Mouse (Mus musculus): Measurements from ENCODE around the gene Scaper. TPM values are rescaled to one million over a fixed set of nuclear protein-coding genes. Genes with fewer than 3 reads are reported as not detected.

Gene Scaper
- polyA plus RNA-seq, 1 experiment from 2014 or later, result 20.5 TPM

DNA sequence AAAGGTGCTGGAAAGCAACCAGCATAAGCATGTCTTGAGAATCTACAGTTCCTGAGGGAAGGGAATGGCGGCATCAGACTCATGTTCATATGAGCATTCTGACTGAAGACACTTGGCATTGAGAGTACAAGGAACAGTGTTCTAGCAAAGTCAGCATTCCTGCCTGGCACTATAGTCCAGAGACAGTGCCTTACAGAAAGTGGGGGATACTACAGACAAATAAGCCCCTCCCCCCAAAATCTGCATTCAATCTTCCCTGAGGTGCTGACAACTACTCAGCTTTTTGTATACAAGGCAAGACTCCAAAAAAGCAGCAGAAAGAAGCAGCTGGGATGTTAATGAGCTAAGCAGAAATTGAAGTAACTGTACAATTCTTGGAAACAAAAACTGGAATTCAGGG is 59.9 kb downstream of the Scaper start:
- H3K9ac ChIP-seq (replicated peaks), result no peak overlapping the region
- no peaks in the 10 kb centered on the region for H3K9me3 ChIP-seq
- H3K4me2 ChIP-seq (replicated peaks), result no peak overlapping the region
- no peaks in the 10 kb centered on the region for H3K36me3 ChIP-seq
- no peaks in the 10 kb centered on the region for H3K4me1 ChIP-seq
- no peak overlapping the region for H3K27ac ChIP-seq (replicated peaks)
- ATAC-seq (ENCODE audit: low FRiP score, low read depth), result no peak
- 92% methylated on average over 1 of the region's 1 CpGs for WGBS
- no peaks in the 10 kb centered on the region for H3K27me3 ChIP-seq
- no peak overlapping the region for H3K4me3 ChIP-seq

GRCm38 (mm10) chr9:55789442-55789841 is 148.5 kb downstream of the Scaper start:
- no peaks in the 10 kb centered on the region for H3K9me3 ChIP-seq
- H3K4me3 ChIP-seq, result no peak overlapping the region
- H3K4me1 ChIP-seq, result no peaks in the 10 kb centered on the region
- H3K27ac ChIP-seq (replicated peaks), result no peak overlapping the region
- H3K27me3 ChIP-seq, result no peaks in the 10 kb centered on the region
- 81% methylated on average over 8 of the region's 8 CpGs for WGBS
- no peaks in the 10 kb centered on the region for H3K36me3 ChIP-seq
- no peak for ATAC-seq (ENCODE audit: low FRiP score, low read depth)
- H3K4me2 ChIP-seq (replicated peaks), result no peak overlapping the region
- no peak overlapping the region for H3K9ac ChIP-seq (replicated peaks)

DNA sequence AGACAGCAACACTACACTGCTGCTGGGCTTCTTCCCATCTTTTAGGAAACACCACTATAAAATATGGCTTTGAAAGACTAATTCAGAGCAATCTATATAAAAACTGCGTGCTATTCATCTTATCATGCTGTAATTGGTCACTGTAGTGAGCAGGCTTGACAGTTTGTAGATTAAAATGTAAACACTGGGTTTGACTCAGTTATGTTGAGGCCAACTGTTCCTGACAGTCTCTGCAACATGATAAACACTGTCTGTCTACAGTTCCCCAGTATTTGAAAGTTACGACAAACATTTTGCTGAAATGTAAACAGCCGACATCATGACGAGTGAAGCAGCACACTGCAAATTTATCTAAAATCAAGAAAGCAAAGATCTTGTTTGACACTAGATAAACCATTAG is 225.9 kb downstream of the Scaper start:
- Histone ChIP-seq H3K4me3 (no peak overlapping the region), H3K27ac (replicated peaks) (no peak overlapping the region), H3K4me1 (no peaks in the 10 kb centered on the region), H3K36me3 (no peaks in the 10 kb centered on the region), H3K9me3 (no peaks in the 10 kb centered on the region), H3K9ac (replicated peaks) (no peak overlapping the region), H3K27me3 (no peaks in the 10 kb centered on the region), H3K4me2 (replicated peaks) (no peak overlapping the region)
- 95% methylated on average over 4 of the region's 4 CpGs for WGBS
- no peak for ATAC-seq (ENCODE audit: low FRiP score, low read depth)

- 88% methylated on average over 5 of the region's 5 CpGs for WGBS
- no peaks in the 10 kb centered on the region for H3K9me3 ChIP-seq
- no peak overlapping the region for H3K4me3 ChIP-seq
- no peak for ATAC-seq (ENCODE audit: low FRiP score, low read depth)
- no peak overlapping the region for H3K9ac ChIP-seq (replicated peaks)
- H3K27me3 ChIP-seq, result no peaks in the 10 kb centered on the region
- H3K4me2 ChIP-seq (replicated peaks), result no peak overlapping the region
- no peaks in the 10 kb centered on the region for H3K4me1 ChIP-seq
- H3K27ac ChIP-seq (replicated peaks), result no peak overlapping the region
- H3K36me3 ChIP-seq, result no peaks in the 10 kb centered on the region
These were observed 227.4 kb downstream of the Scaper start for GRCm38 (mm10) chr9:55710553-55710952.

- no peak overlapping the region for H3K4me3 ChIP-seq
- WGBS, result 70% methylated on average over 3 of the region's 3 CpGs
- H3K9me3 ChIP-seq, result no peaks in the 10 kb centered on the region
- H3K36me3 ChIP-seq, result no peaks in the 10 kb centered on the region
- no peaks in the 10 kb centered on the region for H3K4me1 ChIP-seq
- no peak overlapping the region for H3K9ac ChIP-seq (replicated peaks)
- no peaks in the 10 kb centered on the region for H3K27me3 ChIP-seq
- no peak for ATAC-seq (ENCODE audit: low FRiP score, low read depth)
- no peak overlapping the region for H3K27ac ChIP-seq (replicated peaks)
- H3K4me2 ChIP-seq (replicated peaks), result no peak overlapping the region
These were observed 231.3 kb downstream of the Scaper start for GRCm38 (mm10) chr9:55706603-55707002.

DNA sequence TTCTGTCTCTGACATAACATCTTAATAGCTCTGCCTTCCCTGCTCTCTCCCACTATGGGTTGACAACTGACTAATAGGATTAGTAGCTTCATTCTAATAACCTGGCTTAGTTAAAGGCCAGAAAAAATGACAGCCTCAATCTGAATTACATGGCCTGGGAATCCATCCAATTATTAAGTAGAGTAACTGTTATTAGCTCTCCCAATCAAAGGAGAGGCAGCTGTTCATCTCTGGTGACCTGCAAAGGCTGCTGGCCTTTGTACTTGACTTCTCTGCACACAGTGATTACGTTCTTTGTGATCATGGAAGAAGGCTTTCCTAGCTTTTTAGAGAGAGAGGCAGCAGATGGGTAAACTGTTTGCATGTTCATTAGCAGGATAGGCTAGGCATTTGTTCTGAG is 242.6 kb downstream of the Scaper start:
- 3% methylated on average over 1 of the region's 1 CpGs for WGBS
- no peak overlapping the region for H3K27ac ChIP-seq (replicated peaks)
- ATAC-seq (ENCODE audit: low FRiP score, low read depth), result peak; percentile 72; the same call in 1 of the 2 replicates

GRCm38 (mm10) chr9:55677099-55677498 is 260.8 kb downstream of the Scaper start:
- no peak for ATAC-seq (ENCODE audit: low FRiP score, low read depth)
- Histone ChIP-seq H3K4me2 (replicated peaks) (no peak overlapping the region), H3K4me3 (no peak overlapping the region), H3K27ac (replicated peaks) (no peak overlapping the region), H3K9ac (replicated peaks) (no peak overlapping the region), H3K27me3 (no peaks in the 10 kb centered on the region), H3K4me1 (no peaks in the 10 kb centered on the region), H3K36me3 (no peaks in the 10 kb centered on the region), H3K9me3 (no peaks in the 10 kb centered on the region)

More for the DNA sequence above, 242.6 kb downstream of the Scaper start:
- no peaks in the 10 kb centered on the region for H3K36me3 ChIP-seq
- no peak overlapping the region for H3K9ac ChIP-seq (replicated peaks)
- H3K4me3 ChIP-seq, result no peak overlapping the region
- H3K4me2 ChIP-seq (replicated peaks), result no peak overlapping the region
- 0 out of 2 replicates have a peak, but pooled peaks cover 8% of the 10 kb centered on the region for H3K27me3 ChIP-seq
- H3K4me1 ChIP-seq, result peaks cover 8% of the 10 kb centered on the region; the same call in 1 of the 2 replicates
- H3K9me3 ChIP-seq, result no peaks in the 10 kb centered on the region

GRCm38 (mm10) chr9:55646444-55646843 is 291.5 kb downstream of the Scaper start:
- no peak for ATAC-seq (ENCODE audit: low FRiP score, low read depth)
- Histone ChIP-seq H3K9me3 (no peaks in the 10 kb centered on the region), H3K4me1 (no peaks in the 10 kb centered on the region), H3K9ac (replicated peaks) (no peak overlapping the region), H3K27ac (replicated peaks) (no peak overlapping the region), H3K4me2 (replicated peaks) (no peak overlapping the region), H3K27me3 (no peaks in the 10 kb centered on the region), H3K4me3 (no peak overlapping the region), H3K36me3 (no peaks in the 10 kb centered on the region)
- 84% methylated on average over 2 of the region's 2 CpGs for WGBS

DNA sequence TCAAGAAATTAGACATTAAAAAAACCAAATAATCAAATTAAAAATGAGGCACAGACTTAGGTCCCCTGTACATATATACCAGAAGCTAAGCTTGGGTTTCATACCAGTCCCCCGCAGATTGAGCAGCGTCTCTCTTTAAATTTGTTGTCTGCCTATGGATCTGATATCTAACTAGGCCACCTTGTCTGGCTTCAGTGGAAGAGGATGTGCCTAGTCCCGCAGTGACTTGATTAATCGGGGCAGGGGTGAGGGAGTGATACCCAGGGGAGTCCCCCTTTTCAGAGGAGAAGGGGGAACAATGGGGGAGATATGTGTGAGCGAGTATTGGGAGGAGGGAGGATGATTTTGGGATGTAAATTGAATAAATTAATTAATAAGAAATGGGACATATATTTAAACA is 310.9 kb downstream of the Scaper start:
- Histone ChIP-seq H3K9me3 (no peaks in the 10 kb centered on the region), H3K27me3 (no peaks in the 10 kb centered on the region), H3K4me3 (no peak overlapping the region), H3K9ac (replicated peaks) (no peak overlapping the region), H3K4me1 (no peaks in the 10 kb centered on the region), H3K36me3 (no peaks in the 10 kb centered on the region), H3K4me2 (replicated peaks) (no peak overlapping the region), H3K27ac (replicated peaks) (no peak overlapping the region)
- 78% methylated on average over 5 of the region's 5 CpGs for WGBS
- no peak for ATAC-seq (ENCODE audit: low FRiP score, low read depth)

DNA sequence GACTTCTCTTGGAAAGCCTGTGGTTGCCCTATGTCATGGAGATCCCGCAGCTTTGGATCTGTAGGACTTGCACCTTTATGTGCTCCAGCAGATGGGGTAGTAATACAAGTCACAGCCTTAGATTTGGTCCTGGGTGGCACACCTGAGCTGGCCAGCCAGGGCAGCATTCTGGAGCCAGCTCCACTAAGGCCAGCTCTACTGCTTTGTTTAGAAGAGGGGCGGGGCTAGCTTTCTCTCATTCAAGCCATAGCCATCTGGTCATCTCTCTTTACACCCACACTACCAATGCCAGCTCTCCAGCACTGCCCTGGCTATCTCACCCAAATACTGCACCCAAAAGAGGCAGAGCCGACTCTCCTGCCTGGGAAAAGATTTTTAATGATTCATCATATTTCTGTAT is 323.2 kb downstream of the Scaper start:
- H3K9me3 ChIP-seq, result no peaks in the 10 kb centered on the region
- no peak overlapping the region for H3K27ac ChIP-seq (replicated peaks)
- ATAC-seq (ENCODE audit: low FRiP score, low read depth), result no peak
- H3K4me2 ChIP-seq (replicated peaks), result no peak overlapping the region
- H3K36me3 ChIP-seq, result no peaks in the 10 kb centered on the region
- no peaks in the 10 kb centered on the region for H3K4me1 ChIP-seq
- H3K27me3 ChIP-seq, result no peaks in the 10 kb centered on the region
- no peak overlapping the region for H3K4me3 ChIP-seq
- 85% methylated on average over 3 of the region's 3 CpGs for WGBS
- H3K9ac ChIP-seq (replicated peaks), result no peak overlapping the region

GRCm38 (mm10) chr9:55609751-55610150 is 328.2 kb downstream of the Scaper start:
- no peaks in the 10 kb centered on the region for H3K27me3 ChIP-seq
- 87% methylated on average over 4 of the region's 4 CpGs for WGBS
- H3K9me3 ChIP-seq, result no peaks in the 10 kb centered on the region
- no peak overlapping the region for H3K4me3 ChIP-seq
- H3K36me3 ChIP-seq, result no peaks in the 10 kb centered on the region
- H3K9ac ChIP-seq (replicated peaks), result no peak overlapping the region
- H3K4me2 ChIP-seq (replicated peaks), result no peak overlapping the region
- H3K4me1 ChIP-seq, result no peaks in the 10 kb centered on the region
- ATAC-seq (ENCODE audit: low FRiP score, low read depth), result no peak
- H3K27ac ChIP-seq (replicated peaks), result no peak overlapping the region

DNA sequence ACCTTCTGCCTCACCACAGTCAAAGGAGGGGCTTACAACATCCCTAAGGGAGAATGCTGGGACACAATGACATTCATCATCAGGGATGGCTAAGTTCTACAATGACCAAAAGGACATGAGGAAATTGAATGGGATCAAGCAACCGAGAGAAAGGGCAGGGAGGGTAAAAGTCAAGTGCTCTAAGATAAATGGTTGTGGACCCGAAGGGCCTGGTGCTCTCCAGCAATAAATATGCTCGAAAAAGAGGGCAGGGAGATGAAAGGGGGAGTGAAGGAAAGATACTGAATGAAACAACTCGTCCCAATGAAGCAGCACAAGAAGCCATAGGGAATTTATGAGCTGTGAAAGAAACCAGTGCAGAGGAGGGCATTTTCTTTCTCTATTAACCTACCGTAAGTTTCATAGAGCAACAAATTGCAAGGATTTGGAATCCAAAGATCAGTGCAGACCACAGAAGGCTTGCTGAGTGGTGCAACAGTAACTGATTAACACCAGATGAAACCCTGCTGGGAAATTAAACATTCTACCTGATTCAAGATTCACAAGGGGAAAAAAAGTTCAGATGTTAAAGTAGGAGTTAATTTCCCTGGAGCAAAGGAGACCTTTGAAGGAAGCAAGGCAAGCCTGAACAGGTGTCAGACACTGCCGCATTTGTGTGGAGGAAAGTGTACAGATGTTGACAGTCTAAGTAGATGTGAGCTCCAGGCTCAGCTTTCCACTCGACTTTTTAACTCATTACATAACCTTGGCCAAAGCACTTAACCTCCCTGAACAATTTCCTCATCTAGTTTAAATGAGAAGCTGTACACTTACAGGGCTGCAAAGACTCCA is 329.0 kb downstream of the Scaper start:
- WGBS, result 52% methylated on average over 7 of the region's 7 CpGs
- no peak overlapping the region for H3K4me3 ChIP-seq
- H3K9ac ChIP-seq (replicated peaks), result no peak overlapping the region
- no peaks in the 10 kb centered on the region for H3K4me1 ChIP-seq
- no peak overlapping the region for H3K27ac ChIP-seq (replicated peaks)
- no peaks in the 10 kb centered on the region for H3K27me3 ChIP-seq
- H3K4me2 ChIP-seq (replicated peaks), result no peak overlapping the region
- ATAC-seq (ENCODE audit: low FRiP score, low read depth), result no peak
- H3K36me3 ChIP-seq, result no peaks in the 10 kb centered on the region
- H3K9me3 ChIP-seq, result no peaks in the 10 kb centered on the region

DNA sequence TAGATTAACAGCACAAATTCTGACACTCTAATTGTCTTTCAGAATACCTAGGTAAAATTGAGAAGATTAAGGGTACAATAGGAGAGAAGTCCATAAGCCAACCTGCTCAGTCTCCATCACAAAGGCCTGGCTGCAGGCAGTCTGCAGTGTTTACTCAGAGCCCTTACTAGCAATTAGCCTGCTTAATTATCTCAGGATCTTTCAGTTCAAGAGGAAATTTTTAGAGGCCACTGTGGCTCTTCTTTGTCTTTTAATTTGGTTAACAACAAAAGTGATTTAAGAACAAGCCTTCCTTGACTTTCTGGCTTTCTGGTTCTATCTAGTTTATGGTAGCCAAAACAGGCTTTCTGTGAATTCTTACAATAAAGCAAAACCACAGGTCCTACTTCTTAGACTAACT is 339.3 kb downstream of the Scaper start:
- H3K27me3 ChIP-seq, result no peaks in the 10 kb centered on the region
- no peak overlapping the region for H3K4me3 ChIP-seq
- no peak overlapping the region for H3K27ac ChIP-seq (replicated peaks)
- no peaks in the 10 kb centered on the region for H3K4me1 ChIP-seq
- H3K4me2 ChIP-seq (replicated peaks), result no peak overlapping the region
- no peaks in the 10 kb centered on the region for H3K36me3 ChIP-seq
- no peak overlapping the region for H3K9ac ChIP-seq (replicated peaks)
- H3K9me3 ChIP-seq, result no peaks in the 10 kb centered on the region
- no peak for ATAC-seq (ENCODE audit: low FRiP score, low read depth)

Data from midbrain, embryonic 12.5 days (tissue).